Mouse (Mus musculus): ENCODE data around the gene Fmc1. TPM values are rescaled to one million over a fixed set of nuclear protein-coding genes. Genes with fewer than 3 reads are reported as not detected.

The Fmc1 gene
- total RNA-seq, 2 experiments from 2014 or later: 53.2 to 58.7 TPM

GRCm38 (mm10) chr6:38576096-38576495 is 42.8 kb downstream of the Fmc1 start:
- DNase-seq (ENCODE audit: extremely low spot score in 1 of 2, low spot score in 2 of 2): no peak
- intact Hi-C loops (cut with DNase I): no loop called here
- H3K27ac ChIP-seq: no peak overlapping the region
- H3K4me3 ChIP-seq: no peak overlapping the region
- TF ChIP-seq CTCF (IDR thresholded peaks at IDR 0.05): no peak

GRCm38 (mm10) chr6:38580112-38580857 is 47.0 kb downstream of the Fmc1 start:
- intact Hi-C loops (cut with DNase I): no loop called here
- Histone ChIP-seq H3K4me3 (no peak overlapping the region), H3K27ac (no peak overlapping the region)
- no peak for DNase-seq (ENCODE audit: extremely low spot score in 1 of 2, low spot score in 2 of 2)
- TF ChIP-seq CTCF (IDR thresholded peaks at IDR 0.05): no peak

GRCm38 (mm10) chr6:38581711-38582110 is 48.4 kb downstream of the Fmc1 start:
- TF ChIP-seq CTCF (IDR thresholded peaks at IDR 0.05): no peak
- Histone ChIP-seq H3K4me3 (no peak overlapping the region), H3K27ac (no peak overlapping the region)
- no peak for DNase-seq (ENCODE audit: extremely low spot score in 1 of 2, low spot score in 2 of 2)
- intact Hi-C loops (cut with DNase I): no loop called here

Small RNA genes within 50 kb of the gene (microRNA-seq; reads per million reads assigned to microRNA genes)
- 0 reads per million in 2 experiments for gene Mir7670

Other genes with a start within 250 kb of the Fmc1 start
- gene Zc3hav1l, start 234.2 kb upstream of the Fmc1 start, total RNA-seq (2021): 1 to 10 TPM; 3.2 to 3.4 TPM
- 1 to 10 TPM; 2.5 to 3.1 TPM for gene Zc3hav1, start 178.9 kb upstream of the Fmc1 start, total RNA-seq (2021)
- 10 to 100 TPM; 12.4 to 13.1 TPM for gene Ttc26, start 152.0 kb upstream of the Fmc1 start, total RNA-seq (2021)
- gene Ubn2, start 99.6 kb upstream of the Fmc1 start, total RNA-seq (2021): 10 to 100 TPM; 53.7 to 65.8 TPM
- 100 to 1,000 TPM; 180 to 183 TPM for gene Luc7l2, start 17.8 kb downstream of the Fmc1 start, total RNA-seq (2021)
- 1 to 10 TPM in 1 of 2 experiments, under 1 TPM in 1; 0.70 to 1.1 TPM for gene Klrg2, start 103.7 kb downstream of the Fmc1 start, total RNA-seq (2021)
- gene Clec2l, start 129.6 kb downstream of the Fmc1 start, total RNA-seq (2021): 10 to 100 TPM; 67.4 to 69.7 TPM